Mouse (Mus musculus) erythroblast, embryonic 14.5 days (primary cell): Measurements from ENCODE around the gene Tlk1.

Experiments used
- GATA1 ChIP-seq: IDR thresholded peaks from 2 replicates; pipeline ENCODE4 v1.6.1; 2012; ENCODE audit warnings: low read length, inconsistent platforms, mixed read lengths
- TAL1 ChIP-seq: IDR thresholded peaks from 3 replicates; pipeline ENCODE4 v1.6.1; 2012; ENCODE audit warnings: low read length, inconsistent platforms, mixed read lengths

- TF ChIP-seq TAL1 (no peak), GATA1 (no peak)
Observed at GRCm38 (mm10) chr2:70672476-70672875, 153.1 kb downstream of the Tlk1 start.
